Mouse (Mus musculus): Measurements from ENCODE around the gene Carmil1.

Carmil1 gene

GRCm38 (mm10) chr13:23964909-23965308 is 315.7 kb downstream of the Carmil1 start:
- no peak for DNase-seq (ENCODE audit: extremely low read depth, insufficient read length, low spot score)
